ENCODE assay signal across 9 mouse cellular contexts in the genomic region with DNA sequence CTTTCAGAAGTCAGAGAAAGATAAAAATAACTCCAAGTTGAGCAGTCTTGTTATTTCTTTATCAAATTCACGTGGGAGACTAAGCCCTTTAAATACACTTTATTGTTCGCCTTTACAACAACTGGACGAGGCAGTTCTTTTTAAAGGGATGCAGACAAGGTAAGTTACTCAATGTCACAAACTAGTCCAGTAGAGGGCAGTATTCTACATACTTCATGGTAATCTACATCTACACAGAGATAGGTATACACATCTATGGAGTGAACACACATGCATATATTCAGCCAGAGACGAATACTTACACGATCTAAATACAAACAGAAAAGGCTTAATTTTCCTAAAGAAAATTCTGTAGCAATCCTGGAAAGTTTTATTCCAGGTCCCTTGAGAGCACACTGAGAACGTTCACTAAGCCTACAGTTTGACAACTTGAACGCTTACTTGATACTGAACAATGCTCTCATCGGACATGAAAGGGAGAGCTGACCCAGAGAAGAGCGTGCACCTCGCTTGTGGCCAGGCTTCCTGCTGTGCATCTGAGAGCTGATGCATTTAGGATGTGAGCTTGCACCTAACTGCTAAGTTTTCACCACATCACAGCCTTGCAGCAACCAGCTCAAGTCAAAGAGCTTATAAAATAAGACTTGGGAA. TPM values are rescaled to one million over a fixed set of nuclear protein-coding genes. Genes with fewer than 3 reads are reported as not detected.
DNase-seq lines count a peak whose midpoint lies in the region; ATAC-seq and TF ChIP-seq lines count a peak whose summit lies in the region.
"Had no signal": no experiment of that assay in that cellular context is flagged by ENCODE, and none has a peak within 500 bp of the region (broad histone marks: within the 10 kb centered on the region; RNA-seq: fewer than 3 reads in every experiment).

No protein-coding gene starts in this region.

- no peak overlapping the region for H3K4me3 ChIP-seq in heart, adult 2 months
- no peak overlapping the region for H3K4me3 ChIP-seq in hindbrain, embryonic 16.5 days (ENCODE audit: low read length)
- H3K4me3 ChIP-seq: limb, embryonic 15.5 days had no signal

- no peak for DNase-seq in heart, adult 2 months
- DNase-seq in heart, postnatal 25 days (ENCODE audit: low spot score) = no peak
- peak; percentile 80 for DNase-seq in 416B (ENCODE audit: low read depth)
- DNase-seq in spleen, adult 18-20 months = no peak
- no peak for DNase-seq in heart, postnatal 14 days

- peaks cover 1% of the 10 kb centered on the region; the same call in 1 of the 2 replicates for H3K4me1 ChIP-seq in heart, adult 2 months (ENCODE audit: control insufficient read depth, insufficient read depth, low read length)
- H3K4me1 ChIP-seq in hindbrain, embryonic 16.5 days (ENCODE audit: control insufficient read depth, insufficient read depth, low read depth, low read length) = no peaks in the 10 kb centered on the region; the same call in 1 of the 2 replicates

- ATAC-seq in activated CD4-positive, CD25-positive, alpha-beta regulatory T cell, adult 4 months = peak; percentile 88
- ATAC-seq in hindbrain, embryonic 16.5 days = peak; percentile 88
- ATAC-seq in monocyte, adult 5-6 weeks (replicated peaks; ENCODE audit: insufficient number of reproducible peaks, low FRiP score, low TSS enrichment, poor library complexity, severe bottlenecking) = 0 out of 2 replicates have a peak, but pooled peaks have one; percentile 47

- TF ChIP-seq CTCF in heart, adult 2 months (IDR thresholded peaks at IDR 0.05) = peak; percentile 81

- no peaks in the 10 kb centered on the region for H3K27me3 ChIP-seq in heart, adult 2 months (ENCODE audit: control insufficient read depth, insufficient read depth, low read length)
- H3K27me3 ChIP-seq in hindbrain, embryonic 16.5 days (replicated peaks; ENCODE audit: control insufficient read depth, insufficient read depth, low read length) = no peaks in the 10 kb centered on the region
- H3K27me3 ChIP-seq: limb, embryonic 15.5 days had no signal

- H3K79me2 ChIP-seq in heart, adult 2 months (replicated peaks; ENCODE audit: control insufficient read depth, insufficient read depth, low read length) = no peaks in the 10 kb centered on the region

- no peak overlapping the region for H3K9ac ChIP-seq in heart, adult 2 months (ENCODE audit: low read depth, low read length)
- no peak overlapping the region for H3K9ac ChIP-seq in hindbrain, embryonic 16.5 days (ENCODE audit: low read depth, low read length)
- H3K9ac ChIP-seq: limb, embryonic 15.5 days had no signal

- H3K27ac ChIP-seq in heart, adult 2 months = no peak overlapping the region
- H3K27ac ChIP-seq in hindbrain, embryonic 16.5 days (ENCODE audit: low read depth, low read length) = no peak overlapping the region
- H3K27ac ChIP-seq: limb, embryonic 15.5 days had no signal

- H3K9me3 ChIP-seq in hindbrain, embryonic 16.5 days (ENCODE audit: control insufficient read depth, low read length) = no peaks in the 10 kb centered on the region
- H3K9me3 ChIP-seq: limb, embryonic 15.5 days had no signal

- WGBS in heart, adult 2 months = 27% methylated on average over 10 of the region's 10 CpGs
- 41% methylated on average over 10 of the region's 10 CpGs for WGBS in hindbrain, embryonic 16.5 days

- no peaks in the 10 kb centered on the region for H3K36me3 ChIP-seq in heart, adult 2 months (ENCODE audit: control insufficient read depth, insufficient read depth, low read length)
- no peaks in the 10 kb centered on the region for H3K36me3 ChIP-seq in hindbrain, embryonic 16.5 days (ENCODE audit: control insufficient read depth, insufficient read depth, low read length)
- H3K36me3 ChIP-seq: limb, embryonic 15.5 days had no signal

- TF ChIP-seq EP300 in heart, adult 2 months (IDR thresholded peaks at IDR 0.05; ENCODE audit: insufficient read depth, low read depth, low read length) = no peak

- intact Hi-C loops in heart, adult 2 months (cut with DNase I) = loop anchor here (1.0 to 10.0 kb wide), 2 partner anchors 114 to 227 kb away; a partner anchor contains a TSS
- intact Hi-C loops in heart, postnatal 25 days (cut with DNase I) = loop anchor here (1.0 kb wide), 1 partner anchor 114 kb away; no protein-coding TSS in a partner anchor
- intact Hi-C loops in heart, postnatal 14 days (cut with DNase I) = loop anchor here (1.0 to 5.0 kb wide), 2 partner anchors 114 to 229 kb away; no protein-coding TSS in a partner anchor

- TF ChIP-seq POLR2A in heart, adult 2 months (IDR thresholded peaks at IDR 0.05; ENCODE audit: insufficient read depth, low read depth, low read length) = no peak

- peak overlapping the region; percentile 27 for H3K4me2 ChIP-seq in hindbrain, embryonic 16.5 days (ENCODE audit: low read length)
- H3K4me2 ChIP-seq: limb, embryonic 15.5 days had no signal

RNA-seq across cellular contexts. Expression of a gene that starts 24.3 kb away (rescaled TPM):
- 1 to 10 TPM; 5.9 to 6.2 TPM for total RNA-seq in heart, adult 2 months (2021)
- polyA plus RNA-seq in heart, adult 2 months (2012; rRNA removed) = 5.1 and 9.7 TPM in 2 replicates
- 1 to 10 TPM; 6.6 to 8.0 TPM for total RNA-seq in heart, postnatal 25 days (2021)
- not detected for polyA plus RNA-seq in activated CD4-positive, CD25-positive, alpha-beta regulatory T cell, adult 4 months (2017; shearing (Covaris generic))
- 2.4 and 3.2 TPM in 2 replicates for polyA plus RNA-seq in hindbrain, embryonic 16.5 days (2015; fragmentation: Nextera tagmentation; extraction: Ambion mirVana)
- 0.19 TPM in 1 of 3 replicates, not detected in the others for total RNA-seq in monocyte, adult 5-6 weeks (2017)
- total RNA-seq in heart, postnatal 14 days (2021) = 1 to 10 TPM; 7.1 to 7.9 TPM
